ENCODE assay signal across 7 mouse cellular contexts in genomic region chr8:125569533-125570365, GRCm38 (mm10). TPM values are rescaled to one million over a fixed set of nuclear protein-coding genes. Genes with fewer than 3 reads are reported as not detected.
A peak's percentile ranks its signal among the peaks of the same experiment; 100 is the strongest.
DNase-seq lines count a peak whose midpoint lies in the region; ATAC-seq and TF ChIP-seq lines count a peak whose summit lies in the region.

Gene Sipa1l2, minus strand, starts transcription at chr8:125569808.

- peak within 1 kb of the TSS; percentile 86 for H3K9ac ChIP-seq in embryonic facial prominence, embryonic 12.5 days
- peak within 1 kb of the TSS; percentile 78 for H3K9ac ChIP-seq in limb, embryonic 11.5 days (ENCODE audit: low read length)
- H3K9ac ChIP-seq in midbrain, embryonic 13.5 days (replicated peaks) = peak within 1 kb of the TSS; percentile 90

- H3K4me2 ChIP-seq in embryonic facial prominence, embryonic 12.5 days (replicated peaks) = peak within 1 kb of the TSS; percentile 90
- H3K4me2 ChIP-seq in limb, embryonic 11.5 days (ENCODE audit: low read depth, severe bottlenecking) = peak within 1 kb of the TSS; percentile 97
- peak within 1 kb of the TSS; percentile 71 for H3K4me2 ChIP-seq in midbrain, embryonic 13.5 days (replicated peaks)

- H3K4me1 ChIP-seq in embryonic facial prominence, embryonic 12.5 days = peaks cover 18% of the 10 kb centered on the region
- H3K4me1 ChIP-seq in limb, embryonic 11.5 days (ENCODE audit: control insufficient read depth, insufficient read depth, low read length) = 0 out of 2 replicates have a peak, but pooled peaks cover 3% of the 10 kb centered on the region
- peaks cover 38% of the 10 kb centered on the region for H3K4me1 ChIP-seq in midbrain, embryonic 13.5 days (replicated peaks)
- peaks cover 8% of the 10 kb centered on the region; the same call in 1 of the 2 replicates for H3K4me1 ChIP-seq in small intestine, adult 2 months (ENCODE audit: control insufficient read depth, insufficient read depth, insufficient read length, low read length)

- no peaks in the 10 kb centered on the region for H3K9me3 ChIP-seq in embryonic facial prominence, embryonic 12.5 days
- peaks cover 3% of the 10 kb centered on the region; the same call in 1 of the 2 replicates for H3K9me3 ChIP-seq in limb, embryonic 11.5 days (ENCODE audit: control insufficient read depth, low read length)
- H3K9me3 ChIP-seq in midbrain, embryonic 13.5 days = no peaks in the 10 kb centered on the region

- H3K27me3 ChIP-seq in embryonic facial prominence, embryonic 12.5 days = peaks cover 5% of the 10 kb centered on the region; the same call in 1 of the 2 replicates
- no peaks in the 10 kb centered on the region for H3K27me3 ChIP-seq in limb, embryonic 11.5 days (ENCODE audit: control insufficient read depth, insufficient read depth, low read length)
- H3K27me3 ChIP-seq in midbrain, embryonic 13.5 days = peaks cover 18% of the 10 kb centered on the region; the same call in 1 of the 2 replicates
- no peaks in the 10 kb centered on the region for H3K27me3 ChIP-seq in small intestine, adult 2 months (ENCODE audit: control insufficient read depth, insufficient read depth, low read length)

- peak; percentile 84 for ATAC-seq in embryonic facial prominence, embryonic 12.5 days (ENCODE audit: insufficient number of reproducible peaks, insufficient read depth, low FRiP score, low TSS enrichment)
- ATAC-seq in limb, embryonic 11.5 days (ENCODE audit: insufficient number of reproducible peaks, low FRiP score, low TSS enrichment, low read depth) = peak; percentile 89
- ATAC-seq in midbrain, embryonic 13.5 days = peak; percentile 90

- under 1% methylated on average over 113 of the region's 129 CpGs for WGBS in embryonic facial prominence, embryonic 12.5 days
- WGBS in limb, embryonic 11.5 days = under 1% methylated on average over 87 of the region's 129 CpGs
- WGBS in midbrain, embryonic 13.5 days = under 1% methylated on average over 111 of the region's 129 CpGs
- under 1% methylated on average over 117 of the region's 129 CpGs for WGBS in small intestine, adult 2 months

- TF ChIP-seq CTCF in small intestine, adult 2 months (IDR thresholded peaks at IDR 0.05; ENCODE audit: extremely low read depth, insufficient read length, insufficient replicate concordance, low read depth, low read length) = no peak

- peak; percentile 58 for TF ChIP-seq POLR2A in small intestine, adult 2 months (IDR thresholded peaks at IDR 0.05; ENCODE audit: low read depth, low read length)

- peak within 1 kb of the TSS; percentile 74 for H3K4me3 ChIP-seq in embryonic facial prominence, embryonic 12.5 days
- peak within 1 kb of the TSS; percentile 76 for H3K4me3 ChIP-seq in limb, embryonic 11.5 days (ENCODE audit: low read depth, low read length)
- H3K4me3 ChIP-seq in midbrain, embryonic 13.5 days (replicated peaks) = peak within 1 kb of the TSS; percentile 83
- H3K4me3 ChIP-seq in small intestine, adult 2 months (ENCODE audit: low read depth, low read length) = peak within 1 kb of the TSS; percentile 83

- H3K27ac ChIP-seq in embryonic facial prominence, embryonic 12.5 days = peak within 1 kb of the TSS; percentile 50; the same call in 1 of the 2 replicates
- 0 out of 2 replicates have a peak within 1 kb of the TSS, but pooled peaks have one; percentile 14 for H3K27ac ChIP-seq in limb, embryonic 11.5 days (replicated peaks; ENCODE audit: low read depth, low read length)
- peak within 1 kb of the TSS; percentile 85 for H3K27ac ChIP-seq in midbrain, embryonic 13.5 days
- H3K27ac ChIP-seq in small intestine, adult 2 months (ENCODE audit: insufficient read depth, low read depth, low read length) = peak within 1 kb of the TSS; percentile 89

- peak; percentile 99 to 100 for DNase-seq in adrenal gland, postnatal 36 days
- peak; percentile 98 to 99 for DNase-seq in heart, adult 18-20 months
- peak; percentile 99 for DNase-seq in kidney, adult 18-20 months
- peak; percentile 100 for DNase-seq in limb, embryonic 11.5 days (ENCODE audit: low spot score)

- no peaks in the 10 kb centered on the region for H3K36me3 ChIP-seq in embryonic facial prominence, embryonic 12.5 days
- H3K36me3 ChIP-seq in limb, embryonic 11.5 days (ENCODE audit: control insufficient read depth, insufficient read depth, low read length) = no peaks in the 10 kb centered on the region
- no peaks in the 10 kb centered on the region for H3K36me3 ChIP-seq in midbrain, embryonic 13.5 days
- no peaks in the 10 kb centered on the region for H3K36me3 ChIP-seq in small intestine, adult 2 months (ENCODE audit: control insufficient read depth, insufficient read depth, low read length)

RNA-seq across cellular contexts. Expression of gene Sipa1l2, which starts in this region (rescaled TPM):
- 10 to 100 TPM; 53.1 to 63.7 TPM for total RNA-seq in adrenal gland, postnatal 36 days (2021)
- polyA plus RNA-seq in embryonic facial prominence, embryonic 12.5 days (2016; fragmentation: Nextera tagmentation; extraction: Ambion mirVana) = 24.1 and 24.2 TPM in 2 replicates
- 10 to 100 TPM; 37.9 to 42.2 TPM for total RNA-seq in heart, adult 18-20 months (2021)
- polyA plus RNA-seq in limb, embryonic 11.5 days (2014; fragmentation: Nextera tagmentation; extraction: Ambion mirVana) = 8.5 and 9.4 TPM in 2 replicates
- polyA plus RNA-seq in midbrain, embryonic 13.5 days (2015; fragmentation: Nextera tagmentation; extraction: Ambion mirVana) = 27.5 and 31.8 TPM in 2 replicates
- polyA plus RNA-seq in small intestine, adult 2 months (2012; rRNA removed) = 6.3 and 9.7 TPM in 2 replicates

Comparison
In these comparisons a context has a peak if more than half of its experiments do, and no peak if none do; other contexts are left out.
1. Peak in every context shown above with its lines: DNase-seq, ATAC-seq, H3K4me3 ChIP-seq and H3K27ac ChIP-seq.
2. H3K27ac ChIP-seq: peak in every context shown above with its lines; median percentile 89 in small intestine, adult 2 months; 85 in midbrain, embryonic 13.5 days; 50 in embryonic facial prominence, embryonic 12.5 days; 14 in limb, embryonic 11.5 days.